Mouse (Mus musculus): ENCODE measurements around the gene Cd4.

Gene Cd4

GRCm38 (mm10) chr6:124887986-124888385 is at the start of gene Cd4:
Cd4 (minus strand) TSS chr6:124888221.
- DNase-seq (ENCODE audit: low spot score), result no peak

DNA sequence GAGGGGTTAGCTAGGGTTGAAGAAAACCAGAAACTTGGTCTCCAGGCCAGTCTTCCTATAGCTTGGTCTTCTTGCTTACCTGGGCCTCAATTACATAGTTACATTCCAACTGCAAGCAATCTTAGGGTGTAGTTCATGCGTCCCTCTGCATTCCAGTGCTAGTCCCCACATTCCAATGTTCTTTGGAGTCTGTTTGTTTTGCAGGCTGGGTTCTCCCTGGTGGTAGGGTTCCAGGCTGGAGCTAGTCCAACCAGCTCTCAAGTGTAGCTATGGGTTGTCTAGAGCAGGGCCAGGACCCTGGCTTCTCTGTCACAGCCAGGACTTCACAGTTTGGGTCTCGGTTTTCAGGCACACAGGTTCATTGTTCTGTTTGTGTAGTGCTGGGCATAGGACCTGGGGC is 49.5 kb upstream of the Cd4 start:
- DNase-seq (ENCODE audit: low spot score), result no peak

GRCm38 (mm10) chr6:124936681-124937080 is 48.7 kb upstream of the Cd4 start:
- DNase-seq (ENCODE audit: low spot score), result no peak

- no peak for DNase-seq (ENCODE audit: low spot score)
These were observed 46.6 kb upstream of the Cd4 start for GRCm38 (mm10) chr6:124934670-124935069.

- DNase-seq (ENCODE audit: low spot score), result no peak
These were observed 45.1 kb upstream of the Cd4 start for GRCm38 (mm10) chr6:124933127-124933526.

DNA sequence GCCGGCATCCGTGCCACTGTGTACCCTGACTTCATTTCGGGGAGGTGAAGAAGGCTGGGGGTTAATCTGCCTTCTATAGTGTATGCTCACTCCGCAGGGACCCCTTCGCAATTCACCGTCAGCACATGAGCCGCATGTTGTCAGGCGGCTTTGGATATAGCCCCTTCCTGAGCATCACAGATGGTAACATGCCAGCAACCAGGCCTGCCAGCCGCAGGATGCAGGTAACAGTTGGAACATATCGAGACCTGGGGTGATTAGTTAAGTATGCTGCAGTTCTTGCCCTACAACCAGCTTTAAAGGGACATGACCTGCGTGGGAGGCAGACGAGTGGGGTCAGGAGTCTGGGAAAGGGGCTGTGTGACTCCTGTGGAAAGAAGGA is 44.3 kb upstream of the Cd4 start:
- DNase-seq (ENCODE audit: low spot score), result no peak

DNA sequence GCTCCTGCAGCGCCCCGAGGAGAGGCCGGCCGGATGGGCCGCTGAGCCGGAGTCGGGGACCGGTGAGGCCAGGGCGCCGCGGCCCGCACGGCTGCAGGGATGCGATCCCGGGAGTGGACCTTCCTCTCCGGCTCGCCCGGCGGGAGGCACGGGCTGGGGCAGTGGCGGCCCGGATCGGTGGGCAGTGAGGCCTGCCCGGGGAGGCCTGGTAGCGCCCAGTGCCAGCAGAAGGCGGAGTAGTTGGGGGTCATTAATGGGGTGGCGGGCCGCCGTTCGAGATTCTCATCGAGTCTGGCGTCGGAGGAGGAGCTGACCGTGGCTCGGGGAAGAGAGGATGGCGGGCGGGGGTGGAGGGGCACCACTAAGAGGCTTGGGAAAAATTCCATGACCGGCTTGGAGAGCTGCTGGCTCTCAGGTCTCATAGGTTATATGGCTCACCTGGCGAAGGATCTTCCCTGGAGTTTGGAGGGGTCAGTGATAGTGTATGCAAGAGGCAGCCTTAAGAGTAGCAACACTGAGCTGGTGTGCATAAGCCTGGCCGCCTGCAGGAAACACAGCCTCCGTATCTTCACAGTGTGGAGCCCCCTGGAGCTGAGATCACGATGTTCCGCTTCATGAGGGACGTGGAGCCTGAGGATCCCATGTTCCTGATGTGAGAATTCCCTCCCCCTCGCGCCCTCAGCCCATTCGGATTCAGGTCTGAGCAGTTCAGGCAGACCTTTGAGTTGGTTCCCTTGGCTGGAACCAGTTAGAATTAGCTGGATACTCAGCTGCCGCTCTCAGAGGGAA is 43.7 kb upstream of the Cd4 start:
- DNase-seq (ENCODE audit: low spot score), result peak; percentile 63

DNA sequence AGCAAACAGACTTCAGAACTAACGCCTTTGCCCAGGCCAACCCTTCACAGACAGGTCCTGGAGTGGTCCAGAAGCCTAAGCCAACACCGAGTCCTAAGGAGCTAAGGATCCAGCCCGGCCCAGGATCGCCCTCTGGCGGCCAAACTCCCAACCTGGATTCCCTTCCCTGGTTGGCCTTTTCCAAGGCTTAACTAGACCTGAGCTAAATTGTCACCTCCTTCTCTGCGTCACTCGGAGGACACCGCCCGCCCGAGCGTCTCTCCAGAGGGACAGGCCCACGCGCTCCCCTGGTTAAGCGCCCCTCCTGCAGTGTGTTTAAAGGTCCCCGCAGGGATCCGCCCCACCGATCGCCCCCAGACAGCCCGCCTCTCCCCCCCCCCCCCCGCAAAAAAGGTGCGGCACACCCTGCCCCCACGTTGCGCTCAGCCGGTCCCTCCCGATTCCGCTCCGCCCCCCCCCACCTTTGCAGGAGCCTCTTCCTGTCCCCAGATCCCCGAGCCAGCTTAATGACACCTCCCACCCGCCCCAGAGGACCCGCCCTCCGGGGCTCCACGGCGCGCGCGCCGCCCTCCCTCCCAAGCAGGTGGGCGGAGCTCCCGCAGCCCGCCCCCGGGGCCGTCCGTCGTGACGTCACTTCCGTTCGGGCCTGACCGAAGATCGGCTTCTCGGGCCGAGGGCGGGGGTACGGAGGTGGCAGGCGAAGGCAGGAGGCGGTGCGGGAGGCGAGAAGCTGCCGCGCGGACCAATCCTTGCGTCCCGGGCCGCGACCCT is 42.9 kb upstream of the Cd4 start, which contains the start of gene Mlf2:
Gene Mlf2, plus strand, starts transcription at position 633 of the 771 bp plus-strand sequence.
- DNase-seq (ENCODE audit: low spot score), result peak; percentile 99

DNA sequence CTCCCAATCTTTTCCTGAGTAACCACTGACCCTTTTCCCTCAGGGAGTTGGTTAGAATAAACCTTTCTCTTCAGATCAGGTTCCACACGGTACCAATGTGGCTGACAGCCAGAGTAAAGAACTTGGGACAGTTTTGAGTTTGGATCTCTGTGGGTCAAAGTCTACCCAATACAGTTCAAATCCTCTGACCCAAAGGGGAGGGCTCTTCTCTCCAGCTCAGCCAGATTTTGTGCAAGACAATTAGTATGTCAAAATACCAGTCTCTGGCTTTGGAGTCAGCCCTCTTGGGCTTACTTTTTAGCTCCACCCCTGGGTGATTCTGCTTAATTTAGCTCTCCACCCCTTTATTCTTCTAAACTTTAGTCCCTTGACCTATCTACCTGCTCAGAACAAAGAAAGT is 42.2 kb upstream of the Cd4 start:
- DNase-seq (ENCODE audit: low spot score), result no peak

GRCm38 (mm10) chr6:124925941-124926340 is 37.9 kb upstream of the Cd4 start:
- no peak for DNase-seq (ENCODE audit: low spot score)

GRCm38 (mm10) chr6:124925173-124925793 is 37.3 kb upstream of the Cd4 start:
- DNase-seq (ENCODE audit: low spot score), result no peak

DNA sequence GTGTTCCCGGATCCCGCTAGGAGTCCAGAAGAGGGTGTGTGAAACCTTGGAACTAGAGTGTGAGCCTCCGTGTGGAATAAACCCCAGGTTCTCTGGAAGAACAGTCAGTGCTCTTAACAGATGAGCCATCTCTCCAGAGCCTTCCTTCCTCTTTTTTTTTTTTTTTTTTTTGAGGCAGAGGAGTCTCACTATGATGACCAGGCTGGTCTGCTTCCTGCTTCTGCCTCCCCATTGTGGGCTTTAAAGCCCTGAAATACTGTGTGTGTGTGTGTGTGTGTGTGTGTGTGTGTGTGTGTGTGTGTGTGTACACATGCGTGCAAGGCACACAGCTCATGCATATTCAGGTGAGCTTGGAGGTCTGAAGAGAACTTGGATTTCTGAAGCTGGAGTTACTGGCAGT is 33.5 kb upstream of the Cd4 start:
- DNase-seq (ENCODE audit: low spot score), result no peak

- no peak for DNase-seq (ENCODE audit: low spot score)
These were observed 32.5 kb upstream of the Cd4 start for GRCm38 (mm10) chr6:124920318-124921085.

- DNase-seq (ENCODE audit: low spot score), result peak; percentile 93
These were observed 31.8 kb upstream of the Cd4 start, which contains the start of gene Ptms for GRCm38 (mm10) chr6:124919695-124920317. Ptms (minus strand) TSS chr6:124920103.

DNA sequence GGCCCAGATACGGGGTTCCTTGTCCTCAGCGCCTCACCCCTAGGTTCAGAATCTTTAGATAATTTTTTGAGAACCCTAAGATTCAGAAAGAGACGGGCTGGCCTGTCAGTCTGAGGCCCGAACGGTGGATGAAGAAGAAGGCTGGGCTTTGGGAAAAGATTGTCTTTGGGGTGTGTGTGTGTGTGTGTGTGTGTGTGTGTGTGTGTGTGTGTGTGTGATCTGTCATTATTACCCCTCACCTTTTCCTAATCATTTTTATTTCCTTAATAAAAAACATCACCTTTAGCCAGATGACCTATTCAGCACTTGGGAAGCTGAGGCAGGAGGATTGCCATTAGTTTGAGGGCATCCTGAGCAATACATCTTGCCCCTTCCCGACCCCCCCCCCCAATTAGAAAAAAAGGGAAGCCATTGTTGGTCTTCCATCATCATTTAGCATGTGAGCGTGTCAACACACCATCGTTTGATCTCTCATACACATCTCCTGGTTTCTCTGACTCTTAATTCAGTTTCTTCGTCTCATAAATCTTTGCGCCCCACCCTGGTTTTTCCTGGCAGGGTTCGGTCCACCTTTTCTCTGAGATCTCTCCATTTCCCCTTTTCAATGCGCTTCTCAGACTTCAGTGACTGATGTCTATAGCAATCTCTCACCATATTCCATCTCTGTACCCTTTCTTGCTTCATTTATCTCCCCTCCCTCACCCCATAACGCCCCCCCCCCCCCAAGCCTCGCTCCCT is 31.0 kb upstream of the Cd4 start:
- no peak for DNase-seq (ENCODE audit: low spot score)

- DNase-seq (ENCODE audit: low spot score), result no peak
These were observed 30.3 kb upstream of the Cd4 start for GRCm38 (mm10) chr6:124918331-124918690.

DNA sequence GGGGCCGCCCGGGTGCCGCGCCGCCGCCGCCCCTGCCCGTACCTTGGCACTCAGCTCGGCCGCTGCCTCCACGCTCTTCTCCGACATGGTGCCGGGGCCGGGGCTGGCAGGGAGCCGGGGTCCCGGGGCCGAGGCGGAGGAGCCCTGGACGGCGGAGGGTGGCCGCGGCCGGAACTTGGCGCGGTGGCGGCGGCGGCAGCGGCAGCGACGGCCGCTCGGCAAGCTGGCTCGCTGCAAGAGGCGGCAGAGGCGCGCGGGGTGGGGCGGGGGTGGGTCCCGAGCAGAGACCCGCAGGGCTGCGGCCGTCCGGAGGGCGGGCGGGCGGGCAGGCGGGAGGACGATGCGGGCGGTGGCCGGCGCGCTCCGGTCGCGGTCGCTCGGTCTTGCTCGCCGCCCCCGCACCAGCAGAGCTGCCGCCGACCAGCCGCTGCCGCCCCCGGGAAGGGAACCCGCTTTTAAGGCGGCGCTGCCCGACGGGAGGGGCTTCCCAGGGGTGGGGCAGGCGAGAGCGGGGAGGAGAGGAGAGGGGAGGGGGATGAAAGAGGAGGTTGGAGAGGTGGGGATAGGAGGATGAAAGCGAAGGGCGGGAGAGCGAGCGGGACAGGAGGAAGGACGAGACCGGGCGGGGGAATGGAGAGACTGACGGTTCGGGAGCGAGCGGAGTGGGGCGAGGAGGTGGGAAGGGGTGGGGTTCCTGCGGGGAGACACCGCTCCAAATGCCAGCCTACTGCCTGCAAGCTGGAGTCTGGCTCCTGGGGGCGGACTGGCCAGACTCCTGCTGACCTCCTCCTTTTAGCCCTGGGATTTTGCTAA is 29.7 kb upstream of the Cd4 start:
- peak; percentile 91 for DNase-seq (ENCODE audit: low spot score)

- peak; percentile 93 for DNase-seq (ENCODE audit: low spot score)
These were observed 28.9 kb upstream of the Cd4 start for GRCm38 (mm10) chr6:124916695-124917517.
